Mouse (Mus musculus) forebrain, embryonic 10.5 days (tissue): ENCODE measurements around the gene Gm13279. TPM values are rescaled to one million over a fixed set of nuclear protein-coding genes. Genes with fewer than 3 reads are reported as not detected.
"Not testable (repeated sequence)": the region's sequence is repeated elsewhere in the genome, so short reads cannot be mapped to it uniquely, and the experiment has no call there.

ENCODE experiments used
- DNase-seq: peaks from one replicate; pipeline ENCODE4 v3.0.0-alpha.2; 2017; ENCODE audit warnings: low spot score; ENCODE audit errors: extremely low spot score
- H3K27ac ChIP-seq: fragments of 300-500 bp; sonication (generic); 2 replicates; pipeline ENCODE4 v1.5.1; 2016; ENCODE audit warnings: mild to moderate bottlenecking
- H3K27me3 ChIP-seq: fragments of 300-500 bp; sonication (generic); 2 replicates; pipeline ENCODE4 v1.6.1; 2016; ENCODE audit warnings: mild to moderate bottlenecking; ENCODE audit not compliant: poor library complexity, severe bottlenecking
- H3K36me3 ChIP-seq: fragments of 300-500 bp; sonication (generic); replicated peaks from 2 replicates; pipeline ENCODE4 v1.6.1; 2016; ENCODE audit warnings: mild to moderate bottlenecking, moderate library complexity
- H3K4me1 ChIP-seq: fragments of 300-500 bp; sonication (generic); 2 replicates; pipeline ENCODE4 v1.6.1; 2016
- H3K4me3 ChIP-seq: fragments of 300-500 bp; sonication (generic); 2 replicates; pipeline ENCODE4 v1.5.1; 2016; ENCODE audit warnings: mild to moderate bottlenecking, moderate library complexity
- H3K9me3 ChIP-seq: fragments of 300-500 bp; sonication (generic); 2 replicates; pipeline ENCODE4 v1.6.1; 2016; ENCODE audit warnings: mild to moderate bottlenecking, moderate library complexity
- whole genome bisulfite sequencing: fragments of 180-500 bp; shearing (Covaris S2); methylation state at CpG from one replicate; pipeline ENCODE4 v1.1.7; 2016; 5-methylcytosine and 5-hydroxymethylcytosine counted together
- polyA plus RNA-seq: library from polyadenylated mRNA; unstranded; fragments of >200 nt; fragmentation: Nextera tagmentation; extraction: Ambion mirVana; gene quantifications from 2 replicates; pipeline ENCODE4 v1.2.1, GENCODE M21; 2016

Gm13279 gene
- polyA plus RNA-seq, 1 experiment from 2014 or later = not detected

DNA sequence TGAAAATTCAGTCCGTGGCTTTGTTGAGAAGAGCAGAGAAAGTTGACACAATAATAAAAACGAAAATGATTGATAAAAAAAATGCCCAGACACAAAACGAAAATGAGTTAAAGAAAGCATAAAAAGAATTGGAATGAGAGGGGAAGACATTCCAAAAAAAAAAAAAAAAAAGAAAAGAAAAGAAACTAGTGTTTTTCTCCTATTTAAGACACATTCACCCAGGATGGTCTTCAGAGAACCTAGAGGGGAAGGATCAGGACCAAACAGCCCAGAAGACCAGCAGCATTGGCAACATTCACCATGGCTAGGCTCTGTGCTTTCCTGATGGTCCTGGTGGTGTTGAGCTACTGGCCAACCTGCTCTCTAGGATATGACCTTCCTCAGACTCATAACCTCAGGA, 18.7 kb downstream of the Gm13279 start, which contains the start of gene Ifna7:
Gene Ifna7, plus strand, starts transcription at position 301 of the 400 bp plus-strand sequence.
- Histone ChIP-seq H3K27ac (no peak within 1 kb of the TSS), H3K4me1 (no peaks in the 10 kb centered on the region), H3K36me3 (no peaks in the 10 kb centered on the region), H3K4me3 (no peak within 1 kb of the TSS), H3K9me3 (no peaks in the 10 kb centered on the region), H3K27me3 (no peaks in the 10 kb centered on the region)
- 70% methylated on average over 3 of the region's 3 CpGs for WGBS
- DNase-seq = no peak

- H3K9me3 ChIP-seq = no peaks in the 10 kb centered on the region
- H3K36me3 ChIP-seq = no peaks in the 10 kb centered on the region
- 85% methylated on average over 1 of the region's 1 CpGs for WGBS
- H3K27ac ChIP-seq = no peak within 1 kb of the TSS
- no peaks in the 10 kb centered on the region for H3K4me1 ChIP-seq
- no peak for DNase-seq
- no peak within 1 kb of the TSS for H3K4me3 ChIP-seq
- no peaks in the 10 kb centered on the region for H3K27me3 ChIP-seq
Observed at GRCm38 (mm10) chr4:88819659-88820058, 22.5 kb downstream of the Gm13279 start, which contains the start of gene Ifna11. Ifna11 (plus strand) TSS chr4:88819959.

DNA sequence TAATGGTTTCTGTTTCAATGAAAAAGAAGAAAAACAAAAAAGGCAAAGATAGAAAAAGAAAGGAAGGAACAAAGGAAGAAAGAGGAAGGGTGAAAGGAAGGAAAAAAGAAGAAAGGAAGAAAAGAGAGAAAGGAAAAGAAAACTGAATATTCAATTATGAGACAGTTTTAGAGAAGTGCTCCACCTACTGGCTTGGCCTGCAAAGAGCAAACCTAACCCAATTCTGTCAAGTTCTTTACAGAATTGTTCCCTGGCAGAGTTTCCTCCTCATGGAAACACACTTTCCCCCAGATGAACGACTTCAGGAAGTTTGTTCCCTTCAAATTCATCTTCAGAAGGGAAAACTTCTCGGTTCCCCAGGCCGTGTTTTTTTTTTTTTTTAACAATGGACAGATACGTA, 25.8 kb downstream of the Gm13279 start:
- no peaks in the 10 kb centered on the region for H3K27me3 ChIP-seq
- no peaks in the 10 kb centered on the region for H3K36me3 ChIP-seq
- 30% methylated on average over 4 of the region's 4 CpGs for WGBS
- no peaks in the 10 kb centered on the region for H3K9me3 ChIP-seq
- no peak for DNase-seq
- H3K4me1 ChIP-seq = no peaks in the 10 kb centered on the region
- no peak overlapping the region for H3K27ac ChIP-seq
- no peak overlapping the region for H3K4me3 ChIP-seq

- not testable (repeated sequence) for DNase-seq, H3K36me3 ChIP-seq, H3K4me3 ChIP-seq, H3K27ac ChIP-seq, H3K4me1 ChIP-seq, H3K27me3 ChIP-seq, H3K9me3 ChIP-seq
Observed at GRCm38 (mm10) chr4:88827116-88827515, 29.9 kb downstream of the Gm13279 start, which contains the start of gene Ifna6. Ifna6 (plus strand) TSS chr4:88827416.

DNA sequence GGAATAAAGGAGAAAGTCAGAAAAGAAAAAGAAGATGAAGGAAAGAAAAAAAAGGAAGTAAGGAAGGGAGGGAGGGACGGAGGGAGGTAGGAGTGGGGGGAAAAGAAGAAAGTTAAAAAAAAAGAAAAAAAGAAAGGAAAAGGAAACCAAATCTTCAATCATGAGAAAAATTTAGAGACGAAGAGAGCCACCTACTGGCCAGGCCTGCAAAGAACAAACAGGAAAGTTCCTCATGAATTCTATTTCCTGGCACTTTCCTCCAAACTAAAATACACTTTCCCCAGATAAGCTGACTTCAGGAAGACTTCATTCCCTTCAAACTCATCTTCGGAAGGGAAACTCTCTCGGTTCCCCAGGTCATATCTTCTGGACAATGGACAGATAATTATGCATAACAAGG, 33.3 kb downstream of the Gm13279 start:
- H3K36me3 ChIP-seq = no peaks in the 10 kb centered on the region
- no peaks in the 10 kb centered on the region for H3K4me1 ChIP-seq
- H3K9me3 ChIP-seq = no peaks in the 10 kb centered on the region
- no peak for DNase-seq
- H3K27me3 ChIP-seq = no peaks in the 10 kb centered on the region
- H3K4me3 ChIP-seq = no peak overlapping the region
- 30% methylated on average over 4 of the region's 4 CpGs for WGBS
- H3K27ac ChIP-seq = no peak overlapping the region

GRCm38 (mm10) chr4:88835225-88835624, 38.0 kb downstream of the Gm13279 start, which contains the start of gene Ifna5:
Ifna5 (plus strand) TSS chr4:88835525.
- not testable (repeated sequence) for DNase-seq, H3K9me3 ChIP-seq, H3K4me1 ChIP-seq, H3K27ac ChIP-seq, H3K27me3 ChIP-seq, H3K4me3 ChIP-seq, H3K36me3 ChIP-seq
- 86% methylated on average over 1 of the region's 1 CpGs for WGBS

DNA sequence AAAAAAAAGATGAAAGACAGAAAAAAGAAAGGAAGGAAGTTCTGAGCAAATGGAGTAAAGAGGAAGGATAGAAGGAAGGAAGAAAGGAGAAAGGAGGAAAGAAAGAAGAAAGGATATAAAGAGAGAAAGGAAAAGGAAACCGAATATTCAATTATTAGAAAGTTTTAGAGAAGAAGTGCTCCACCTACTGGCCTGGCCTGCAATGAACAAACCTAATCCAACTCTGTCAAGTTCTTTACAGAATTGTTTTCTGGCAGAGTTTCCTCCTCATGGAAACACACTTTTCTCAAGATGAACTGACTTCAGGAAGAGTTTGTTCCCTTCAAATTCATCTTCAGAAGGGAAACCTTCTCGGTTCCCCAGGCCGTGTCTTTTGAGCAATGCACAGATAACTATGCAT, 41.6 kb downstream of the Gm13279 start:
- Histone ChIP-seq H3K4me1 (peaks cover 10% of the 10 kb centered on the region), H3K27me3 (no peaks in the 10 kb centered on the region), H3K9me3 (no peaks in the 10 kb centered on the region), H3K27ac (no peak overlapping the region), H3K36me3 (no peaks in the 10 kb centered on the region), H3K4me3 (no peak overlapping the region)
- no peak for DNase-seq
- WGBS = 51% methylated on average over 3 of the region's 3 CpGs

DNA sequence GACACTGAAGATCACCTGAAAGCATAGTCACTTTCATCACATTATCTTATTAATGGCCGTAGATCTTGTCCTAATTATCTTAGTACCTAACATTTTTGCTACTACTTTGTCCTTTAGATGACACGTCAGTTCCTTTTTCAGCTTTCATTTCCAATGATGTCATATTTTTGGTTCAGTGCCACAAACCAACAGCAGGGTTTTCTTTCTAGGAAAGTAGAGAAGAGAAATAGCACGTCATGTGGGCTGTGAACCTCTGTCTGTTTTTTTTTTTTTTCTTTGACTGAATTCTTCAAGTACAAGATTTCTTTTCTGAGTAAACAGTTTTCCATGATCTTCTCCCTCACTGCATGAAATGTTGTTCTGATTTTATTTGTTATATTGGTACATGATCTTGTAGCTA, 42.9 kb downstream of the Gm13279 start:
- H3K36me3 ChIP-seq = no peaks in the 10 kb centered on the region
- H3K4me1 ChIP-seq = peaks cover 10% of the 10 kb centered on the region
- no peaks in the 10 kb centered on the region for H3K9me3 ChIP-seq
- WGBS = 90% methylated on average over 3 of the region's 3 CpGs
- no peak overlapping the region for H3K4me3 ChIP-seq
- no peak for DNase-seq
- H3K27me3 ChIP-seq = no peaks in the 10 kb centered on the region
- H3K27ac ChIP-seq = no peak overlapping the region

- no peaks in the 10 kb centered on the region for H3K27me3 ChIP-seq
- no peak within 1 kb of the TSS for H3K4me3 ChIP-seq
- no peak for DNase-seq
- no peak within 1 kb of the TSS for H3K27ac ChIP-seq
- no peaks in the 10 kb centered on the region for H3K9me3 ChIP-seq
- peaks cover 10% of the 10 kb centered on the region for H3K4me1 ChIP-seq
- H3K36me3 ChIP-seq = no peaks in the 10 kb centered on the region
- 36% methylated on average over 2 of the region's 2 CpGs for WGBS
Observed at GRCm38 (mm10) chr4:88841438-88841911, 44.3 kb downstream of the Gm13279 start, which contains the start of gene Ifna4. Ifna4 (plus strand) TSS chr4:88841861.

GRCm38 (mm10) chr4:88845334-88845733, 48.1 kb downstream of the Gm13279 start:
- Histone ChIP-seq H3K9me3 (no peaks in the 10 kb centered on the region), H3K36me3 (no peaks in the 10 kb centered on the region), H3K4me1 (peaks cover 10% of the 10 kb centered on the region), H3K27ac (no peak overlapping the region), H3K27me3 (no peaks in the 10 kb centered on the region), H3K4me3 (no peak overlapping the region)
- WGBS = 57% methylated on average over 2 of the region's 2 CpGs
- no peak for DNase-seq

Other genes with a start within 250 kb of the Gm13279 start
- not detected in 2 replicates for gene Ifna15, start 239.2 kb upstream of the Gm13279 start, polyA plus RNA-seq
- not detected in 2 replicates for gene Ifna14, start 225.6 kb upstream of the Gm13279 start, polyA plus RNA-seq
- gene Ifna9, start 205.0 kb upstream of the Gm13279 start, polyA plus RNA-seq = not detected in 2 replicates
- gene Ifna12, start 194.0 kb upstream of the Gm13279 start, polyA plus RNA-seq = not detected in 2 replicates
- not detected in 2 replicates for gene C87499, start 163.0 kb upstream of the Gm13279 start, polyA plus RNA-seq
- not detected in 2 replicates for gene Ifna13, start 152.9 kb upstream of the Gm13279 start, polyA plus RNA-seq
- not detected in 2 replicates for gene Ifna16, start 120.5 kb upstream of the Gm13279 start, polyA plus RNA-seq
- gene Ifna2, start 113.5 kb upstream of the Gm13279 start, polyA plus RNA-seq = not detected in 2 replicates
- not detected in 2 replicates for gene Ifnab, start 106.0 kb upstream of the Gm13279 start, polyA plus RNA-seq
- gene Gm26566, start 75.6 kb upstream of the Gm13279 start, polyA plus RNA-seq = 0.84 and 1.1 TPM in 2 replicates
- gene Klhl9, start 74.9 kb upstream of the Gm13279 start, polyA plus RNA-seq = 98.4 and 103 TPM in 2 replicates
- gene Gm13271, start 42.5 kb upstream of the Gm13279 start, polyA plus RNA-seq = not detected in 2 replicates
- gene Gm13283, start 37.3 kb upstream of the Gm13279 start, polyA plus RNA-seq = 0.35 and 0.49 TPM in 2 replicates
- 0.76 TPM in 1 of 2 replicates, not detected in the other for gene Gm13290, start 23.6 kb upstream of the Gm13279 start, polyA plus RNA-seq
- gene Gm13289, start 20.5 kb upstream of the Gm13279 start, polyA plus RNA-seq = not detected in 2 replicates
- not detected in 2 replicates for gene Gm13272, start 17.5 kb upstream of the Gm13279 start, polyA plus RNA-seq
- not detected in 2 replicates for gene Ifnz, start 15.3 kb upstream of the Gm13279 start, polyA plus RNA-seq
- not detected in 2 replicates for gene Gm13276, start 11.7 kb upstream of the Gm13279 start, polyA plus RNA-seq
- not detected in 2 replicates for gene Gm13277, start 8.8 kb upstream of the Gm13279 start, polyA plus RNA-seq
- not detected in 2 replicates for gene Gm13278, start 5.8 kb upstream of the Gm13279 start, polyA plus RNA-seq
- gene Gm13275, start 2.9 kb upstream of the Gm13279 start, polyA plus RNA-seq = not detected in 2 replicates
- 0.85 TPM in 1 of 2 replicates, not detected in the other for gene Gm13285, start 2.3 kb downstream of the Gm13279 start, polyA plus RNA-seq
- not detected in 2 replicates for gene Gm13287, start 5.9 kb downstream of the Gm13279 start, polyA plus RNA-seq
- gene Gm13288, start 8.1 kb downstream of the Gm13279 start, polyA plus RNA-seq = 0.07 and 0.09 TPM in 2 replicates
- gene Ifna7, start 18.8 kb downstream of the Gm13279 start, polyA plus RNA-seq = not detected in 2 replicates
- not detected in 2 replicates for gene Ifna11, start 22.6 kb downstream of the Gm13279 start, polyA plus RNA-seq
- gene Ifna6, start 30.0 kb downstream of the Gm13279 start, polyA plus RNA-seq = not detected in 2 replicates
- not detected in 2 replicates for gene Ifna5, start 38.1 kb downstream of the Gm13279 start, polyA plus RNA-seq
- gene Ifna4, start 44.5 kb downstream of the Gm13279 start, polyA plus RNA-seq = not detected in 2 replicates
- gene Ifna1, start 52.7 kb downstream of the Gm13279 start, polyA plus RNA-seq = not detected in 2 replicates
- not detected in 2 replicates for gene Ifne, start 82.8 kb downstream of the Gm13279 start, polyA plus RNA-seq